Mouse (Mus musculus) heart, adult 9 months (tissue): ENCODE results near the gene Sdc4.

Experiments
- DNase-seq, 2 experiments: peaks; one replicate each; pipeline ENCODE4 v3.0.0; 2022; ENCODE audit warnings: low spot score in 2 of 2

The Sdc4 gene

DNA sequence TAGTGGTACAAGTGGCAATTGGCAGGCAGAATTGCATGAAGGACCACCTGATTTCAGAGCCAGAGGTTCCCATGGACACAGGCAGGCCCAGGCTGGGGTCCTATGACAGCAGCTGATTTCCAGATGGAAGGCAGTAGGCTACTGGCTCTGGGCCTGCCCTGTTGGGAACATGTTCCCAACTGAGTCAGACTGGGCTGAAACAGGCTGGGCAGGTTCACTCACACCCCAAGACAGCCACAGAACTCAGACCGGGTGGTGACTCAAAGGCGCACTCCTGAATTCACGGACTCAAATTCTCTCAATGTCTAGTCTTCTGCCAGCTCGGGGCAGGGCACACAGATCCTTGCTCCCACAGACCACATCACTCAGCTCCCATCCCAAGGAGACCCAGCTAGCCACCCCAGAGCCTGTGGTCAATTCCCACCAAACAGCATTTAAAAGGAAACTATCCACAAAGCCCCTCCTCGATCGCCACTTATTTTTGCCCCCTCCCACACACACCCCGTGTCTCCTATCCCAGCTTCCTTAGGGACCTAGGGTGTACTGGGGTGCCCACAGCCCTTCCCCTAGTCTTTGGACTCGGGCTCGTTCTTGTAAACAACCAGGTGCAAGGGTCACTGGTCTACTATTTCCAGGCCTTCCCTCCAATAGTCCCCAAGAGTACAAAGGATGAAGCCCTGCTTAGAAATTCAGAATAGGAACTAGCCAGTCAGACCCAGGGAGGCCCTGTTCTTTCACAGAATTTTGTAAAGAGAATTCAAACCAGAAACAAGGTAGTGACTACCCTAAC is 11.8 kb downstream of the Sdc4 start:
- DNase-seq: no peak

DNA sequence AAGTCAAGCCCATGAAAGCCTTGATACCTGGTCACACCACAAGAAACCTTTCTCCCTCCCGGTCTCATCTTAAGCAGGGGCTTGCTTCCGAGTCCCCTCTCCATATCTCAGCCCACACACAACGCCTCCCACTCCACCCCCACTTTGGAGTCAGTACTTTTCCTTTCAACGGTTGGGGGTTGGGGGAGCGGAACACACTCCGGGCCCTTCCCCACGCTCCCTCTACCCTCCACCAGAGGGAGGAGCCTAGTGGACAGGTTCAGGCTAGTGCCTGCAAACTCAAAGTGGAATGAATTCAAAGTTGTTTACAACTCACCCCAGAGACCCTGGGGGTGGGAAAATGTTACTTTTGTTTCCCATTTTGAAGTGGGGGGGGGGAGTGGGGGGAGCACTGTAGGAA is 13.0 kb downstream of the Sdc4 start:
- DNase-seq: no peak

DNA sequence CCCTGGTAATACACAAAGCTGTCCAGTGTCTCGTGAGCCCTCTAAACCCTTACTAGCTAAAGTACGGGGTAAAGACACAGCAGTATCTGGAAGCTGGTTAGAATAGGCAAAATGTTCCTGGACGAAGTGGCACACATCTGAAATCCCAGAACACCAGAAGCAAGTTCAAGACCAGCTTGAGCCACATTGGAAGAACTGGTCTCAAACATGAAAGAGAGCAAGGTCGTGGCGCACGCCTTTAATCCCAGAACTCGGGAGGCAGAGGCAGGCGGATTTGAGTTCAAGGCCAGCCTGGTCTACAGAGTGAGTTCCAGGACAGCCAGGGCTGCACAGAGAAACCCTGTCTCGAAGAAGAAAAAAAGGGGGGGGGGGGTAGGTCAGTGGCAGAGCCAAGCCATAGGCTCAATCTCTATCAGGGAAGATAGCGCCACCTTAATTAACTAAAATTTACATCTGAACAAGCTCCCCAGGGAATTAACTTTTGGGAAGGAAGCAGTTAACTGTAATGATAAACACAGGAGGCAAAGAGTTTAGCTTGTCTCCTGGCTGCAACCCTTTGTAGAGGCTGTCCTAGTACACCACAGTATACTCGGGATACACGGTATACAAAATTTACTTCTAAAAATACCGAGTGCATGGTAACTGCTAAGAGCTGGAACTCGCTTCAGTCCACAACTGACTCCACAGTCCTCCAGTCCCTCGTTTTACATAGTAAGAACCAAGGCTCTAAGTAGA is 13.6 kb downstream of the Sdc4 start:
- no peak for DNase-seq

DNA sequence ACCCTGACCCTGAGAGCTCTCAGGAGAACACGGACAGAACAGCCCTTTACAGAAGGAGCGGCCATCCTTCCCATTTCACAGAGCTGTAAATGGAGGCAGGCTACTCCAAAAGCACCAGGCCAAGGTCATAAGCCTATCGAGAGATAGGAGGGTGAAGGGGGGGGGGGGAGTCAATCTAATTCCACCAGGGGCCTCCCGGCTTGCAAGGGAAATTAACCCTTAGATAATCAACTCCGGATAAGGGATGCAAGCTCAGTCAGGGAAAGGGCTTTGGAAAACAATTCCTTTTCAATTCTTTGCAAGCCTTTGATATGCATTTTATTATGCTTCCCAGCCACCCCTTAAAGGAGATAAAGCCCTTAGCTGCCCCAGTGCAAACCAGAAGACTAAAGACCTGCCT is 15.2 kb downstream of the Sdc4 start:
- DNase-seq: no peak

DNA sequence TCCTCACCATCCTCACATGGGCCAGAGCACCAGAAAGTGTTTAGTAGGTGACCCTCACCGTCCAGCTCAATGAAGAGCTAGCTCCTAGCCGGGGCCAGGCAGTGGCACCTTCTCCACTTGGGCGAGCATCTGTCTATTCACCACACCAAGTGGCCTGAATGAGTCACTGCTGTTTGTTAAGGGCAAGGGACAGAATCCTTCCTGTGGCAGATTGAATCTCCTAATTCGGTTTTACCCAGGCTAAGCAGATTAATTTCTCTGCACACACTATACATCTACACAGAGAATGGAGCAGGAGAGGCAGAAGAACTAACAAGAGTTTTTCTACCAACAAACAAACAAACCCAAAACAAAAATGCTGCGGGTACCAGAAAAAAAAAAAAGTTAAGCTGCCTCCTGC is 16.7 kb downstream of the Sdc4 start:
- no peak for DNase-seq

DNA sequence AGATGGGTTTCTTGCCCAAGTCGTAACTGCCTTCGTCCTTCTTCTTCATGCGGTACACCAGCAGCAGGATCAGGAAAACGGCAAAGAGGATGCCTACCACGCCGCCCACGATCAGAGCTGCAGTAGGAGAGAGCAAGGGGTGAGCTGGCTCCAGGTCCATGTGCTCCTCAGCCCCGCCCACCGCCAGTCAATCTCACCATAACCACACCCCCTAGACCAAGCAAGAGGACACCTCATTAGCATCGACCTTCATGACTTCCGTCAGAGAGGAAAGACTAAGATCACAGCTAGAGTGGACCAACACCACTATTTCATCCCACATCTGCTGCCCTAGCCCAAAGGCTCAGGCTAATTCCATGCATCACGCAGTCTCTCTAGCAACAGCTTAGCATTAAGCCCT is 17.6 kb downstream of the Sdc4 start:
- no peak for DNase-seq

DNA sequence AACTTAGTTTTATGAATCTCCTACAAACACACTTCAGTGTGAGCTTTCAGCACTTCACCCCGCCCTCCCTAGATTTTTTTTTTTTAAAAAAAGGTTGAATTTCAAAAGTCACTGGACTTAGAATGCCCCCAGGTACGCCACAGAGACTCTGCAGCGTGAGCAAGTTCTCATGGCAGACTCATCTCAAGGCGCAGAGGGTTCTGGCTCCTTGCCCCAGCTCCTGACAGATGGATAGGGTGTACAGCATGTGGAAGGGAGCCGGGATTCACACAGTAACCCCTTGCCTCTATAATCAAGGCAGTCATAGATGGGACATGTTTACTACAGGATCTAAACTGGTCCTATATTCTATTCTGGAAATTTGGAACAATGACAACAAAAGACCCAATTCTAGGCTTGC is 18.3 kb downstream of the Sdc4 start:
- no peak for DNase-seq

DNA sequence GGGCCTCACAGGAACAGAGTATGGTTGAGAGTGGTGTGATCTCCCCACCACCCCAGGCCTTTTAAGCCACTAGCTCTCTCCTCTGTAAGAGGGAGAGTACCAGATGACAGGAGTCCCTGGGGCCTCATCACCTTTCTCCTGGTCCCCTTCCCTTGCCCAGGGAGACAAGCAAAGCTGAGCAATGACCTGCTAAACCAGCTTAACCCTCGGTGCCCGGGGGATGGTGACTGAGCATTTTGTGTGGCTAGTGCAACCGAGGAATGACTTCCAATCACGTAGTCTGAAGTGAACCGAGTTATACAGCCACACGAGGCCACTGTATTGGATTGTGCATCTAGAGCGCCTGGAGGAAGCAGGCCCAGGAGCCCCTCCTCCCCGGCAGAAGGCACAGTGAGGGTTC is 19.3 kb downstream of the Sdc4 start:
- no peak for DNase-seq

DNA sequence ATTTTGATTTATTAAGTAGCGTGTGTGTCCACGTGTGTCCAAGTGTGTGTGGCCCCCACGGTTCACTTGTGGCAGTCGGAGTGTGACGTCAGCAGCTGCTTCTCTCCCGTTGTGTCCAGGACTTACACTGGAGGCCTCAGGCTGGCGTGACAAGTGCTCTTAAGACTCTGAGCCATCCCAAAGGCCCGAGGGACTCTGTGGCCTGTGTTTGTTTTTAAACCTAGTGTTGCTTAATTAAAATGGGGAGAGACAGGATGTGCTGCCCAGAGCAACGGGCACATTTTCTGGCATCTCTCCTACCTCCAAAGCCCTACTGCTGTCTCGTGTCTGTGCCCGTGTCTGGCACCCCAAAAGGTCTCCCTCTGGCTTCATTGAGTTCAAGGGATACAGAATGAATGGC is 20.2 kb downstream of the Sdc4 start:
- DNase-seq: no peak

DNA sequence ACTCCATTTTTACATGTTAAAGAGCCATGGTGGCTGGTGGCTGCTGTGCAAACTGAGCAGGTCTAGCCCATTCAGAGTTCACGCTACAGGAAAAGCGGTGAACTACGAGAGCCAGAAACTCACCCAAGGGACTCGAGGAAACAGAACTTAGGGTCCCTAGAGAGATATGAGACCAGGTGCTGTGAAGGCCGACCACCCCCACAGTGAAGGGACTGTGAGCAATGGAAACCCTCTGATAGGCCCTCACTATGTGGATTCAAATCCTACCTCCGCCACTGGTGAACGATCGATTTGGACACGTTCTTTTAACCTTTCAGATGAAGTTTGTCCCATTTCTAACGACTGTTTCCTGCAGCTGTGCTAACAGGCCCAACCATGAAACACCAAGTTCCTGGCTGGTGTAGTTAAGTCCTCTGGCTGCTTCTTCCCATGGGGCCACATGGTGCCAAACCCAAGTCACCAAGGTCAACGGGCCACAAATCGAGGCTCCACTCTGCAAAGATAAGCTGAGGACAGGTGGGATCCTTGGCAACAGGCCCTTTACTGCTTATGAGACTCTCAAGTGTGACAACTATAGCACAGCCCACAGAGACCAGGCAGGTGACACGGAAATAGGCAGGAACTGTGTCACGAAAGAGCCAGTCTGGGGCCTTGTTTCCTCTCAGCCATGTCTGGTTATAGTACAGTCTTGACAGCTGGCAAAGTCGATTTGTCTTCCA is 20.9 kb downstream of the Sdc4 start:
- no peak for DNase-seq

DNA sequence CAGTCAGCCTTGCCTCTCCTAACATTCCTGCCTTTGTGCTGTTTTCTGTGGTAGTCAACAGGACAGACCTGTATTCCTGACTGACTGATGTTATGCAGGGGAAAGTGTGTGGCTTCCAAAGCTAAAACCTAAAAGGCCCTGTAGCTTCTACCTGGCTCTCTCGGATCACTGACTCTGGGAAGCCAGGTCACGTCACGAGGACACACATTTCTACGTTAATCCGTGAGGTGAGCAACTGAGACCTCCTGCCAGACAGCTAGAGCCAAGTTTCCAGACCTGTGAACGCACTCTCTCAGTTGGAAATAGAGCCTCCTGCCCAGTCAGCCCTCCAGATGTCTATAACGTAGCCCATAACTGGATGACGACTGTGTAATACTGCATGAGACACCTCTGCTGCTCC is 21.7 kb downstream of the Sdc4 start:
- no peak for DNase-seq

DNA sequence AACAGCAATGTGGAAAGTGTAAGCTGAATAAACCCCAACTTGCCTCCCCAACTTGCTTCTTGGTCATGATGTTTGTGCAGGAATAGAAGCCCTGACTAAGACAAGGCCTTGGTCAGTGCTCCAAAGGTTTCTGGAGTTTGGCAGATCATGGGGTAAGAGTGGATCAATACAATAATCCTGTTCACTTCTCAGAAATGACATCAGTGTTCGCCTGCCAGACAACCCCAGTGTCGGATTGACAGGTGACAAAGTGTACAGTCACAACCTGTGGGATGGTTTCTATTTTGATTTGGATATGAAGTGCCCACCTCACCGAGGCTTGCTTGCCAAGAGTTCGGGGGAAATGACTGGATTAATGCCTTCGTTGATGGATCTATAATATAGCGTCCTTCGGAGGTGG is 22.4 kb downstream of the Sdc4 start:
- no peak for DNase-seq

DNA sequence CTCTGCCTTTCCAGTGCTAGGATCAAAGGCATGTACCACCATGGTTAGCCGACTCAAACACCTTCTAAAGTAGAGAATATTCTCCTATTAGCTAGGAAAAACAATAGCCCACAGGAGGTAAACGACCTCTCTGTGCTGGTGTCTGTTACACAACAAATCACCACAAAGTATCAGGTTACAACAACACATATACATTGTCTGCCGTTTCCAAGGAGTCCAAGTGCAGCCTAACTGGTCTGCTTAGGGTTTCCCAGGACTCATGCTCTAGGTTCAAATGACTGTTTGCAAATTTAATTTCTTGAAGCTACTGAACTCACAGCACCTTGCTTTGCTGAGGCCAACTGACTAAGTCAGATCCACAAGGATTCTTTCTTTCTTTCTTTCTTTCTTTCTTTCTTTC is 24.2 kb downstream of the Sdc4 start:
- DNase-seq: no peak

DNA sequence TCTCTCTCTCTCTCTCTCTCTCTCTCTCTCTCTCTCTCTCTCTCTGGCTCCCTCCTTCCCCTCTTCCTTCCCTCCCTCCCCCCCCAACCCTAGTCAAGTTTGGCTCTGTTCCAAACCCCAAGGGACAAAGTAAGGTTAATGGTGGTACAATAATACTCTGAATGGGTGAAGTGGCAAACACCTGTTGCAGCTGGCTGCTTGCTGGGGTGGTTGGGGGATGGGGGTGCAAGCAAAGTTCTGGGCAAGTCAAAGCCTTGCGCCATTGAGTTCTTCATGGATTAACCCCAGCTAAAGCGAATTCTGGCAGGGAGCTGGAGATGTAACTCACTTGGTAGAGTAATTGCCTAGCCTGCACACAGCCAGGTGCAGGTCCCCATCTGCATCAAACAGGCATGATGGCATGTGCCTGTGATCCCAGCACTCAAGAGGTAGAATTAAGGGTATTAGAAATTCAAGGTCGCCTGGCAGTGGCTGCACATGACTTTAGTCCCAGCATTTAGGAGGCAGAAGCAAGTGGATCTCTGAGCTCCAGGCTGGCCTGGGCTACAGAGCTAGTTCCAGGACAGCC is 25.3 kb downstream of the Sdc4 start:
- no peak for DNase-seq

DNA sequence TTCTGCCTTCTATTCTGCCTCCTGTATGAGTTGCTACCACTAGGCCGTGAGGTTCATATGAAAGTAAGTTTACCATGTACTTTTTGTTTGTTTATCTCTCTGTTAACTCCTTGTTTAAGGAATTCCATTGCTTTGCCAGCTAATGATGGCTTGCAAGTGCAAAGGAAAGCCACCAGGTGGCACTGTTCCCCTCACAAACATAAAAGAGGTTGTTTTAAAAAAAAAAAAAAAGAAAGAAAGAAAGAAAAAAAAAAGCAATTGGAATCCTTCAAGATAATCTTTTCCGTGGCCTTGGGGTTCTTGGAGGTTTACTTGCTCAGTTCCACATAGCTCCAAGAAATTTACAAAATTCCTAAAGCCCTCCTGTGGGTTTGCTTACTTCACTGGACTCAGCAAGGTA is 26.5 kb downstream of the Sdc4 start:
- DNase-seq: no peak

DNA sequence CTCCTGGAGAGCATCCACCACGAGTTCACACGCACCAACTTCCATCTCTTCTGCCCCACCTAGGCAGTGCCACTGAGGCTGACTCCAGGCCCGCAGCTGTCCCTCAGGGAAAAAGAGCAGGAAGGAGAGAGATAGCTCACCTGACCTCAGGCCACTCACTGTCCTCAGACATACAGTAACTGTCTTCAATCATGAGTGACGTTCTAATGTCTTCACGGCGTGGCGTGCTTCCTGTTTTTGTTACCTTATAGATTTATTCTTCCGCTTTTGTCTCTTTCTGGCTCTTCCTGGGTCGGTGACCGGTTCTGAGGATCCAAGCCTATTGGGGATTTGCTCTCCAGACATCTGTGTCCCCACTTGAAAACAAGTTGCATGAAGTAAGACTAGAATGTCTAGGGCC is 29.1 kb downstream of the Sdc4 start:
- DNase-seq: no peak

DNA sequence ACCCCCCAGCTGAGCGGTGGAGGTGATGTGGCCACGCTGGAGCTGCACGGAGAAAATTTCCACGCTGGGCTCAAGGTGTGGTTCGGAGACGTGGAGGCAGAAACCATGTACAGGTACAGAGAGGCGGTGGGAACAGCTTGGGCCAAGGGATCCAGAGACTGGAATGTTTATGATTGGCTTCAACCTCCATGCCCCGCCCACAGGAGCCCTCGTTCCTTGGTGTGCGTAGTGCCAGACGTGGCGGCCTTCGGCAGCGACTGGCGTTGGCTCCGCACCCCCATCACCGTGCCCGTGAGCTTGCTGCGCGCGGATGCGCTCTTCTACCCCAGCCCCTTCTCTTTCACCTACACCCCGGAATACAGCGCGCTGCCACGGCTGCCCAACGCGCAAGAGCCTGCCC is 29.5 kb downstream of the Sdc4 start:
- DNase-seq: no peak

DNA sequence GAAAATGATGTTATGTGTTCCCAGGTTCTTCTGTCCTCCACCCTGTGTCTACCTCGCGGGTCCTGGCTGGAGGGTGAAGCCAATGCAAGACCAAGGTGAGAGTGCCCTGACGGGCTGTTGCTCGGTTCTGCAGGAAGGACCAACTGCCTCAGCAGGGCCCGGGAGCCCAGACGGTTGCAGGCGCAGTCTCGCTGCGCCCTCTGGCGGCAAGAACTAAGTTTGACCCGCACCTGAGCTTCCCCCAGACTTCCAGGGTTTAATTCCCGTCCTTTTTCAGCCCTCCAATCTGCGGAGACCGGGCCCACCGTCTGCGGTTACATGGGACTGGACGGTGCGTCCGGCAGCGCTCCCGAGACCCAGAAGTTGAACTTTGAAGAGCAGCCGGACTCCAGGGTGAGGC is 36.0 kb downstream of the Sdc4 start:
- DNase-seq: peak in 1 of 2 experiments; percentile 47

DNA sequence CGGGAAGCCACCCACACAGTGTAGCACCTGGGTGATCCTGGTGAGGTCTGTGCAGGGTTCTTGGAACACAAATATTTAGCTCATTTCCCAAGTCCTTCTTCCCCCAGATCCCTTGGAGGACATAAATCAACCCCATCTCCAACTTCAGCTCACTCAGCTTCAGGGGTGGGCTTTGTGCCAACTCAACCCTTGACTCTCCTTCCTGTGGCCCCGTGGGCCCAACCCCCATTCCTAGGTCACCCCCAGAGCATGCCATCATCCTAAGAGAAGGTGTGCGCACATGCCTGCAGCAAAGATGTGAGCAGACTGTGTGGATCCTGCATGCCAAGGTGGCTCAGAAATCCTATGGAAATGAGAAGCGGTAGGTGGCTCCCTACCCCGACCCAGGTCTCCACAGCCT is 38.2 kb downstream of the Sdc4 start:
- no peak for DNase-seq

DNA sequence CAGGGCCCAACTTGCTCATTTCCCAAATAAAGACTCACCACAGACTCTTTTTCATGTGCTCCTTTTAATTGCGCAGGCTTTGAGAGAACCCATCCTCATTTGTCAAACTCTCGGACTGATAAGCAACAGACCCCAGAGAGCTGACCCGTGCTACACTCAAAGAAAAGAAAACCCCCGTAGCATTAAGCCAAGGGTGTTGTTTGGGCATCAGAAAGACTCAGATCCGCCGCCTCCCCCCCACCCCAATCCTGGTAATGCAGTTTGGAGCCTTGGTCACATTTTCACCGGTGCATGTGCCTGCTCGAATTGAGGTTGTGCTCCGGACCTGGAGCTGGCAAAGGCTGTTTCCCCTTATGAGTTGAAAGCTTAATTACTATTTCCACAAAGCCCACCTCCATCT is 38.6 kb downstream of the Sdc4 start, which contains the start of gene Matn4:
TSS of gene Matn4 (minus strand) at position 101 of the 400 bp plus-strand sequence.
- no peak for DNase-seq

DNA sequence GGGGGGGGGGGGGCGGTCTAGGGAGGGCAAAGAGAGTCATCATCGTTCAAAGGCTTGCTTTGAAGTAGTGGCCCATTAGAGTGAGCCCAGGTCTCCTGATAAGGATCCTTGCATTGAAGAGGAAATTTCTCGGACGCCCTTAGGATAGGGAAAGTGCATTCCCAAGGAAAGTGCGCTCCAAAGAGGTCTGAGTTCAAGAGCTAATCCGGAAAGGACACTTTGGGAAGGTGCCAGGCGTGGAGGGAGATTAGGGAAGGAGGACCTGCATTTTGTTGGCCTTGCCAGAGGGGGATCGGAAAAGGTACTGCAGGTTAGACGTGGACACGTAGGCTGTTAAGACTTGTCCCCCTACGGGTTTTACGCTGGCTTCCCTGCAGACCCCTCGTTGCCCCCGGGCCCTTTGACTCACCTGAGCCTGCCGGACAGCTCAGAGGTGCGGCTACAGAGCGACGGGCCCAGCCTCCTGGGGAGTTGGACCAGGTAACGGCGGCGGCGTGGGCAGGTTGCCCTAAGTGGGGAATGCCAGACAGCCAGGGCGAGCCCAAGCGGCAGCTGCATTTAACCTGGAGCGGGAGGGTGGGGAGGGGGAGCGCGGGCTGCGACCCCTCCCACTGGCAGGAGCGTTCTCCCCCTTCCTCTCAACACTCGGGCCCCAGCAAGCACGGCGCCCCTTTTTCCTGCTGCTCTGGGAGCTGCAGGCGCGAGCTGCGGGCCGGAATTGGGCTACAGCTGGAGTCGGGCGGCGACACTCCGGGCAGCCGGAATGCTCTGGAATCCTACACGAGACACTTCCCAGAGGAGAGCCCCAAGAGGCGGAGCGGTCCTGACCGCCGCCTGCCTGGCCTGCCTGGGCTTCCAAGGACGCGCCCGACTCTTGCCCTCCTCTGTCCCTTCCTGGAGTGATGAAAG is 39.4 kb downstream of the Sdc4 start:
- peak; percentile 36 to 43 for DNase-seq
